Mouse (Mus musculus): ENCODE results near the gene 1300017J02Rik. TPM values are rescaled to one million over a fixed set of nuclear protein-coding genes. Genes with fewer than 3 reads are reported as not detected.

Gene 1300017J02Rik
- polyA plus RNA-seq, 1 experiment from 2014 or later, result 0.51 TPM

DNA sequence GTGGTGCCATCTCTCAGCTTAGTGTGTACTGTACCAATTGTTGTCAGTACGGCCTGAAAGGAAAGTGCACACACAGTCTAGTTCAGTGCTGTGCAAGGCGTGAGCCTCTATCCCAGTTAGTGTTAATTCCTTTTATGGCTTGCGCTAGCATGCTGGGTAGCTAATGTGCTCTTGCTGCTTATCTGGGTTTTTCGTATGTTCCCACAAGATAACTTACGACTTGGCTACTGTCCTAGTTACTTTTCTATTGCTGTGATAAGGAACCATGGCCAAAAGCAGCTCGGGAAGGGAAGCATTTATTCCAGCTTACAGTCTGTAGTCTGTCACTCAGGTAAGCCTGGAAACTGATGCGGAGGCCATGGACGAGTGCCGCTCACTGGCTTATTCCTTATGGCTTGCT, 21.6 kb upstream of the 1300017J02Rik start:
- 78% methylated on average over 9 of the region's 9 CpGs for whole genome bisulfite sequencing

DNA sequence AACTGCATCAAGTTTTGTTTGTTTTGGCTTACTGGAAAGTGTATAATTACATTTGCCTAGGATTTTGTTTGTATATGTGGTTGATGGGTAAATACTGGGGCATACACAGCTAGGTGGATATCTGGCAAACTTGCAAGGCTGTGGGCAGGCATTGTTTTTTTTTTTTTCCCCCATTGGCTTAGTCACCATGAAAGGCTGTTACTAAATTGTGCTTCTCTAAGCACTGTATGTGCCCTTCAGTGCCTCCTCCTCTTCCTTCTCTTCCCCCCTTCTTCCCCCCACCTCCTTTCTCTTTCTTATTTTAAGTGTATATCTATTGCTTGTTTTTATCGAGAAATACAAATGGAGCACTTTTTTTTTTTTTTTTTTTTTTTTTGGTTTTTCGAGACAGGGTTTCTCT, 19.8 kb upstream of the 1300017J02Rik start:
- peaks cover 91% of the 10 kb centered on the region for H3K36me3 ChIP-seq (ENCODE audit: insufficient read depth)

More for the DNA sequence above, 21.6 kb upstream of the 1300017J02Rik start:
- DNase-seq (no peak), ATAC-seq (ENCODE audit: insufficient read depth) (peak; percentile 41; the same call in 1 of the 2 replicates)
- Histone ChIP-seq H3K27me3 (ENCODE audit: insufficient read depth, low read length) (no peaks in the 10 kb centered on the region), H3K4me1 (ENCODE audit: insufficient read depth) (no peaks in the 10 kb centered on the region), H3K4me2 (no peak overlapping the region), H3K4me3 (ENCODE audit: low read depth, low read length) (no peak overlapping the region), H3K9me3 (ENCODE audit: low read depth, low read length) (no peaks in the 10 kb centered on the region), H3K9ac (no peak overlapping the region), H3K27ac (ENCODE audit: low read depth) (no peak overlapping the region; the same call in 1 of the 2 replicates), H3K36me3 (ENCODE audit: insufficient read depth) (peaks cover 90% of the 10 kb centered on the region)
- TF ChIP-seq CTCF (IDR thresholded peaks at IDR 0.05; ENCODE audit: low read depth), result no peak

DNA sequence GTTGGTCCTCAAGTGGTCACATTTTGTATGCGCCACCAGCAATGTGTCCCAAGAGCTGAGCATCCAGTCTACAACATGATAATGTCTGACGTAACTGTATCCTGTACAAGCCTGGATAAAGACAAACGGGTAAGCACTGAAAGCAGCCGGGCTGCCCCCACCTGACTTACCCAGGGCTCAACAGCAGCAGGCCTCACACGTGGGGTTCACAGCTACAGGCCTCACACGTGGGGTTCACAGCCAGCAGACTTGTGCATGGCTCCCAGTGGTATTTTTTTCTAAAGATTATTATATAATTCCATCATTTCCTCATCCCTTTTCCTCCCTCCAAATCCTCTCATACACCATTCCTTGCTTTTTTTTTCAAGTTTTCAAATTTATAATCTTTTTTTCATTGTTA, 5.0 kb upstream of the 1300017J02Rik start:
- no peak for ATAC-seq (ENCODE audit: insufficient read depth)
- Histone ChIP-seq H3K9ac (no peak overlapping the region), H3K4me3 (ENCODE audit: low read depth, low read length) (no peak overlapping the region), H3K4me2 (no peak overlapping the region), H3K4me1 (ENCODE audit: insufficient read depth) (no peaks in the 10 kb centered on the region), H3K9me3 (ENCODE audit: low read depth, low read length) (no peaks in the 10 kb centered on the region), H3K36me3 (ENCODE audit: insufficient read depth) (peaks cover 80% of the 10 kb centered on the region), H3K27ac (ENCODE audit: low read depth) (no peak overlapping the region), H3K27me3 (ENCODE audit: insufficient read depth, low read length) (no peaks in the 10 kb centered on the region)
- TF ChIP-seq CTCF (IDR thresholded peaks at IDR 0.05; ENCODE audit: low read depth), result no peak
- WGBS, result 87% methylated on average over 6 of the region's 6 CpGs
- DNase-seq, result no peak

More for the DNA sequence above, 19.8 kb upstream of the 1300017J02Rik start:
- Histone ChIP-seq H3K27ac (ENCODE audit: low read depth) (no peak overlapping the region), H3K27me3 (ENCODE audit: insufficient read depth, low read length) (no peaks in the 10 kb centered on the region), H3K4me2 (no peak overlapping the region), H3K4me3 (ENCODE audit: low read depth, low read length) (no peak overlapping the region), H3K9ac (no peak overlapping the region), H3K9me3 (ENCODE audit: low read depth, low read length) (no peaks in the 10 kb centered on the region), H3K4me1 (ENCODE audit: insufficient read depth) (no peaks in the 10 kb centered on the region)
- no peak for TF ChIP-seq CTCF (IDR thresholded peaks at IDR 0.05; ENCODE audit: low read depth)
- no peak for ATAC-seq (ENCODE audit: insufficient read depth)
- no peak for DNase-seq
- 83% methylated on average over 1 of the region's 2 CpGs for WGBS

DNA sequence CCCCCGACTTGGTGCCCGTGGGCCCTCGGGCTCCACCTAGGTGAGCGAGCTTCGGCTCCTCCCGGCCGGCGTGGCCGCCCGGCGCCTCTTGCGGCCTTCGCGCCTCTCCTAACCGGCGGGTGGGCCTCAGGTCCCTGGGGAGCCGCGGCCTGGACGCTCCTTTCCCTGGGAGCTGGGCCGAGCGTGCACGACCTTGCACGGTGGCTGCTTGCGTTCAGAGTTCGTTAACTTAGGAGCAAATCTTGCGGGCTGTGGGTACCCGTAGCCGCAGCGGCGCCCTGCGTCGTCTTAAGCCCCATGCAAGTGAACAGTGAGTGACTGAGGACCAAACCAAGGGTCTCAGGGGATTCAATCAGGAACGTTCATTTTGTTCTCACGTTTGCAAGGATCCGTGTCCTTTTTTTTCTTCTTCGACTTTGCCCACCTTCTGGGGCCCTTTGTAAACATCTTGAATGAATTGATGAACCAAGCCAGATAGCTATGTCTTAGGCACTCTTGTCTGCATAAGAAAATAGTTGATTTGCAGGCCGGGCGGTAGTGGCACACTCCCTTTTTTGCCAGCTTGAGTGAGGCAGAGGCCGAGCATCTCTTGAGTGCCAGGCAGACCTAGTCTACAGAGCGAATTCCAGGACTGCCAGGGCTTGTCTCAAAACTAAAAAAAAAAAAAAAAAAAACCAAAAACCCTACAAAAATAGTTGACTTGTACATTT, 605 bp upstream of the 1300017J02Rik start:
- no peaks in the 10 kb centered on the region for H3K27me3 ChIP-seq (ENCODE audit: insufficient read depth, low read length)
- peak overlapping the region; percentile 96 for H3K4me3 ChIP-seq (ENCODE audit: low read depth, low read length)
- WGBS, result under 1% methylated on average over 40 of the region's 40 CpGs
- peaks cover 40% of the 10 kb centered on the region for H3K36me3 ChIP-seq (ENCODE audit: insufficient read depth)
- peak overlapping the region; percentile 87 for H3K9ac ChIP-seq
- peak overlapping the region; percentile 89 for H3K27ac ChIP-seq (ENCODE audit: low read depth)
- H3K4me1 ChIP-seq (ENCODE audit: insufficient read depth), result no peaks in the 10 kb centered on the region
- DNase-seq (peak; percentile 37), ATAC-seq (ENCODE audit: insufficient read depth) (peak; percentile 79)
- no peak for TF ChIP-seq CTCF (IDR thresholded peaks at IDR 0.05; ENCODE audit: low read depth)
- H3K4me2 ChIP-seq, result peak overlapping the region; percentile 79
- no peaks in the 10 kb centered on the region for H3K9me3 ChIP-seq (ENCODE audit: low read depth, low read length)

DNA sequence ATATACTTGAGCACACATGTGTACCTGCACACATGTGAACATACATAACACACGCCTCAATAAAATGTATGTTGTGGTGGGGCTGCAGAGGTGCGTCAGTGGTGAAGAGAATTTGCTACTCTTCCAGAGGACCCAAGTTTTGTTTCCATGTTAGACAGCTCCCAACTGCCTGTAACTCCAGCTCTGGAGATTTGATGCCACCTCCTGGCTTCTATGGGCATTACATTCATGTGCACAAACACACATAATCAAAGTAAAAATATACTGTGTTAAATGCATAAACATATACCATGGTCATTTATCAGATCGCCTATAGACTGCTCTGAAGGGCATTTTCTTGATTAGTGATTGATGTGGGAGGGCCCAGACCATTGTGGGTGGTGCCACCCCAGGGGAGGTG, 2.2 kb downstream of the 1300017J02Rik start:
- Histone ChIP-seq H3K36me3 (ENCODE audit: insufficient read depth) (peaks cover 13% of the 10 kb centered on the region), H3K9me3 (ENCODE audit: low read depth, low read length) (no peaks in the 10 kb centered on the region), H3K9ac (no peak overlapping the region), H3K27me3 (ENCODE audit: insufficient read depth, low read length) (no peaks in the 10 kb centered on the region), H3K4me1 (ENCODE audit: insufficient read depth) (no peaks in the 10 kb centered on the region), H3K27ac (ENCODE audit: low read depth) (no peak overlapping the region), H3K4me3 (ENCODE audit: low read depth, low read length) (no peak overlapping the region), H3K4me2 (no peak overlapping the region)
- DNase-seq (peak; percentile 85), ATAC-seq (ENCODE audit: insufficient read depth) (0 out of 2 replicates have a peak, but pooled peaks have one; percentile 17)
- TF ChIP-seq CTCF (IDR thresholded peaks at IDR 0.05; ENCODE audit: low read depth), result peak; percentile 84
- WGBS, result 45% methylated on average over 3 of the region's 3 CpGs

DNA sequence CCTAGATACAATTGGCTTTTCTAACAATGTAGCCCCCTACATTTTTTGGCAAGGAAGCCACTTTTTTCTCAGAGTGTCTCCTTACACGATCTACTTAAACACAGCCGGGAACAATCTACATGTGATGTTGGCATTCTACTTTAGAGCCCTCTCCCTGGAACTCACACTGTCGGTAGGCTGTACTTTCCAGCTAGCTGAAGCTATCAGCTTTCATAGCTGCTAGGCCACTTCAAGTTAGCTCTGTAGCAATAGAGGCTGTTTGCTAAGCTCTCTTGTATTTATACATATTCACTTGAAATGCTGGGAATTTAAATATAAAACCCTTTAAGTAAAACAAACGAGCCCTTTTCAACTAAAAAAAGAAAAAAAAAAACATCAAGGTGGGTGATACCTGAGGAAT, 2.6 kb downstream of the 1300017J02Rik start:
- Histone ChIP-seq H3K4me3 (ENCODE audit: low read depth, low read length) (no peak overlapping the region), H3K27me3 (ENCODE audit: insufficient read depth, low read length) (no peaks in the 10 kb centered on the region), H3K36me3 (ENCODE audit: insufficient read depth) (peaks cover 9% of the 10 kb centered on the region; the same call in 1 of the 2 replicates), H3K9ac (no peak overlapping the region), H3K4me1 (ENCODE audit: insufficient read depth) (no peaks in the 10 kb centered on the region), H3K4me2 (no peak overlapping the region), H3K27ac (ENCODE audit: low read depth) (no peak overlapping the region), H3K9me3 (ENCODE audit: low read depth, low read length) (no peaks in the 10 kb centered on the region)
- no peak for ATAC-seq (ENCODE audit: insufficient read depth)
- WGBS, result 56% methylated on average over 4 of the region's 4 CpGs
- peak; percentile 37 for DNase-seq
- no peak for TF ChIP-seq CTCF (IDR thresholded peaks at IDR 0.05; ENCODE audit: low read depth)

DNA sequence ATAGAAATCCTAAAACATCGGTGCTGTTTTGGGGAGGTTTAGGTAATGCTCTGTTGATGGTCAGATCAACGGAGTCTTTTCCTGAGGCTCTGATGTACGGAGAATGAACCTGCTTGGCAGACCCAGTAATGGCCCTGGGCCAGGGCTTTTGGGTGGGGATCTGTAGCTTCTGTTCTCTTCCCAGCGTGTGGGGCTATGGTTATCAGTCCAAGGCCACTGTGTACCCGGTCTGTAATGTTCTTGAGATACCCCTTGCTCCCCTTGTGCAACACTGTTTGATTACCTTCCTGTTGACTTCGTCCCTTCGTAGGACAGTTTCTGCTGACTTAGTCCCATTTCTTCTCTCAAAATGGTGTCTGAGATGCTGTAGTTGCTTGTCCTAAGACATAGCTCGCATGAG, 3.8 kb downstream of the 1300017J02Rik start:
- 88% methylated on average over 8 of the region's 8 CpGs for WGBS
- Histone ChIP-seq H3K27me3 (ENCODE audit: insufficient read depth, low read length) (no peaks in the 10 kb centered on the region), H3K9ac (no peak overlapping the region), H3K9me3 (ENCODE audit: low read depth, low read length) (no peaks in the 10 kb centered on the region), H3K4me1 (ENCODE audit: insufficient read depth) (no peaks in the 10 kb centered on the region), H3K4me3 (ENCODE audit: low read depth, low read length) (no peak overlapping the region), H3K4me2 (no peak overlapping the region), H3K36me3 (ENCODE audit: insufficient read depth) (no peaks in the 10 kb centered on the region), H3K27ac (ENCODE audit: low read depth) (no peak overlapping the region)
- DNase-seq, result no peak
- ATAC-seq (ENCODE audit: insufficient read depth), result no peak
- no peak for TF ChIP-seq CTCF (IDR thresholded peaks at IDR 0.05; ENCODE audit: low read depth)

All from lung, embryonic 14.5 days (tissue).